Mouse (Mus musculus) megakaryocyte, embryonic 14.5 days (primary cell): ENCODE measurements around the gene Slc2a1. TPM values are rescaled to one million over a fixed set of nuclear protein-coding genes. Genes with fewer than 3 reads are reported as not detected.
A peak's percentile ranks its signal among the peaks of the same experiment; 100 is the strongest.

Source experiments
- H3K27me3 ChIP-seq: replicated peaks from 2 replicates; pipeline ENCODE3; 2012; ENCODE audit warnings: inconsistent platforms
- H3K36me3 ChIP-seq: replicated peaks from 2 replicates; pipeline ENCODE3; 2012; ENCODE audit warnings: low read length, inconsistent platforms, mixed read lengths
- H3K4me1 ChIP-seq: 2 replicates; pipeline ENCODE4 v1.6.1; 2012; ENCODE audit warnings: inconsistent platforms
- H3K4me3 ChIP-seq: replicated peaks from 2 replicates; pipeline ENCODE3; 2012; ENCODE audit warnings: moderate library complexity, mild to moderate bottlenecking, inconsistent platforms
- H3K9me3 ChIP-seq: 2 replicates; pipeline ENCODE4 v1.6.1; 2012; ENCODE audit warnings: inconsistent platforms
- FLI1 ChIP-seq: IDR thresholded peaks from 2 replicates; pipeline ENCODE4 v1.6.1; 2012; ENCODE audit warnings: low read length, inconsistent platforms, mixed read lengths
- GATA1 ChIP-seq: IDR thresholded peaks from 3 replicates; pipeline ENCODE4 v1.6.1; 2012; ENCODE audit warnings: mixed read lengths, low read length, inconsistent platforms, borderline replicate concordance
- polyA plus RNA-seq: library from polyadenylated mRNA; stranded (reverse); fragments of >175 nt; gene quantifications from 2 replicates; pipeline ENCODE4 v1.2.3, GENCODE M21; 2012; ENCODE audit warnings: low replicate concordance; ENCODE audit not compliant: insufficient read depth

Gene Slc2a1
- polyA plus RNA-seq, 1 experiment, result 116 TPM

DNA sequence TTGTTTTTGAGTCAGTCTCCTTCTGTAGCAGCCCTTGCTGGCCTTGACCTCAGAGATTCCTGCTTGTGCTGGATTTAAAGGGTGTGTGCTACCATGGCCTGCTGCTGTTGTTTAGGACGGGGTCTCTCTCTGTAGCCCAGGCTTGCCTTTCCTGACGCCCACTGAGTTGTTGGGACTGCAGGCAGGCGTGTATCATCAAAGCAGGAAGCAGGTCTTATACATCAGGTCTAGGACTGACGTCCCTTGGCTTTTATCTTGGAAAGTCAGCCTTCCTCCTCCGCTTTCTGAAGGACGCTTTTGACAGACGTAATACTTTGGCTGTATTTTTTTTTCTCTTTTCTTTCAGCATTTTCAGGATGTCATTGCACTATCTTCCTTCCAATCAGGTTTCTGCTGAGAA lies 57.4 kb downstream of the Slc2a1 start:
- Histone ChIP-seq H3K36me3 (peaks cover 29% of the 10 kb centered on the region), H3K9me3 (no peaks in the 10 kb centered on the region), H3K4me3 (peak overlapping the region; percentile 40), H3K27me3 (no peaks in the 10 kb centered on the region), H3K4me1 (peaks cover 54% of the 10 kb centered on the region)
- TF ChIP-seq GATA1 (no peak), FLI1 (no peak)

DNA sequence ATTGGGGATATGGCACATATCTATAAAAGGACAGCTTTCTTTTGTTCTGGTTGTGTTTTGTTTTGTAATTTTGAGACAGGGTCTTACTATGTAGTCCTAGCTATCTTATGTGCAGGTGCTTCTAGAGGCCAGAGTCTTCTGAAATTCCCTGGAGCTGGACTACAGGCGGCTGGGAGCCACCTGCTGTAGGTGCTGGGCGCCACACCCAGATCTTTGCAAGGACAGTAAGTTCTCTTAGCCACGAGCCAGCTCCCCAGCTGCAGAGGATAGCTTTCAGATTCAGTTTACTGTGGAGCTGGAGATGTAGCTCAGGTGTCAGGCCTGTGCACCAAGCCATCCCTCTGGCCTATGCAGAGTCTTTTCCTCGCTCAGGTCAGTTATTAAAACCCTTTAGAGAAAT lies 58.6 kb downstream of the Slc2a1 start:
- H3K4me1 ChIP-seq, result peaks cover 60% of the 10 kb centered on the region
- no peak overlapping the region for H3K4me3 ChIP-seq
- peaks cover 40% of the 10 kb centered on the region for H3K36me3 ChIP-seq
- TF ChIP-seq GATA1, result no peak
- TF ChIP-seq FLI1, result no peak
- no peaks in the 10 kb centered on the region for H3K27me3 ChIP-seq
- no peaks in the 10 kb centered on the region for H3K9me3 ChIP-seq

DNA sequence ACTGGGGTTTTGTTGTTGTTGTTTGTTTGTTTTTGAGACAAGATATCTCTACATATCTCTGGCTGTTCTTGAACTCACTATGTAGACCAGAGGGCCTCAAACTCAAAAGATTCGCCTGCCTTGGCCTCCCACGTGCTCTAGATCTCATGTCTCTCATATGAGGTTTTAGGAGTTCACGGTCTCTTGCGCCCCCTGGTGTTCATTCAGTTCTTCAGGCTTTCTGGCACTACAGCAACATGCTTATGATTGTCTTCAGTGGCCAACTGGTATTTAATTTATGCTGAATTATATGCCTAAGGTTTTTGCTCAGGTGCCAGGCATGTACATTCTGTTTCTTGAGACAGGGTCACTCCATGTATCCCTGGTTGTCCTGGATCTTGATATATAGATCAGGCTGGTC lies 59.2 kb downstream of the Slc2a1 start:
- H3K9me3 ChIP-seq, result no peaks in the 10 kb centered on the region
- H3K4me3 ChIP-seq, result no peak overlapping the region
- peaks cover 64% of the 10 kb centered on the region for H3K4me1 ChIP-seq
- H3K36me3 ChIP-seq, result peaks cover 41% of the 10 kb centered on the region
- H3K27me3 ChIP-seq, result no peaks in the 10 kb centered on the region
- no peak for TF ChIP-seq FLI1
- no peak for TF ChIP-seq GATA1

- peaks cover 49% of the 10 kb centered on the region for H3K4me1 ChIP-seq
- TF ChIP-seq GATA1, result no peak
- no peak for TF ChIP-seq FLI1
- no peaks in the 10 kb centered on the region for H3K9me3 ChIP-seq
- H3K27me3 ChIP-seq, result peaks cover 5% of the 10 kb centered on the region
- peak overlapping the region; percentile 94 for H3K4me3 ChIP-seq
- peaks cover 41% of the 10 kb centered on the region for H3K36me3 ChIP-seq
Observed at GRCm38 (mm10) chr4:119172919-119173650, 64.6 kb downstream of the Slc2a1 start.

DNA sequence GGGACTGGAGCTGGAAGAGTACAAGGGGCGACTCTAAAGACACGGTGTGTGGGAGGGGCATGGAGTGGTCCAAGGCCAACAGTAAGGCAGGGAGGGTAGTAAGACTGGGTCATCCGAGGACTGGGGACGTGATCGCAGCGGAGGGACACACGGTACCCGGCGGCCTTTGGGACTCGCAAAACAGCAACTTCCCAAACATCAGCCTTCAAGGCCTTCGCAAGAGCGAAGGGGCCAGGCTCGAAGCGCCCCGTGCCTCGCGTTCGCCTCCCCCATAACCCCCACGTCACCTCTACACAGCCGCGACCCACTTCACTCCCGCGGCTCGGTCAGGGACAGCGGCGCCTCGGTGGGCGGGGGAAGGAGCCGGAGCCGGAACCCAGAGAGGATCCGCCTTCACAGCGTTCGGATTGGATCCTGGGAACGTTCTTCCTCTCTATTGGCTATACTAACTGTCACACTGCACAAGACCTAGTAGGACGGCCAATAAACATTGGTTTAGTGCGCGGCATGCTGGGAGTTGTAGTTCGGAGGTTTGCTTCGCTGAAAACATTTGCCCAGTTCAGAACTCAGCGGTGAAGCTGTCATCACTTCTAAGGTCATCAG lies 65.4 kb downstream of the Slc2a1 start, which contains the start of gene Zfp691:
Zfp691 (minus strand) TSS at position 345 of the 603 bp plus-strand sequence.
- Histone ChIP-seq H3K9me3 (no peaks in the 10 kb centered on the region), H3K27me3 (peaks cover 10% of the 10 kb centered on the region), H3K36me3 (peaks cover 32% of the 10 kb centered on the region), H3K4me1 (peaks cover 46% of the 10 kb centered on the region), H3K4me3 (peak within 1 kb of the TSS; percentile 94)
- TF ChIP-seq FLI1 (no peak), GATA1 (no peak)

GRCm38 (mm10) chr4:119177702-119178101 lies 69.2 kb downstream of the Slc2a1 start:
- Histone ChIP-seq H3K4me1 (peaks cover 45% of the 10 kb centered on the region), H3K36me3 (no peaks in the 10 kb centered on the region), H3K4me3 (no peak overlapping the region), H3K27me3 (peaks cover 22% of the 10 kb centered on the region), H3K9me3 (no peaks in the 10 kb centered on the region)
- TF ChIP-seq FLI1 (no peak), GATA1 (no peak)

DNA sequence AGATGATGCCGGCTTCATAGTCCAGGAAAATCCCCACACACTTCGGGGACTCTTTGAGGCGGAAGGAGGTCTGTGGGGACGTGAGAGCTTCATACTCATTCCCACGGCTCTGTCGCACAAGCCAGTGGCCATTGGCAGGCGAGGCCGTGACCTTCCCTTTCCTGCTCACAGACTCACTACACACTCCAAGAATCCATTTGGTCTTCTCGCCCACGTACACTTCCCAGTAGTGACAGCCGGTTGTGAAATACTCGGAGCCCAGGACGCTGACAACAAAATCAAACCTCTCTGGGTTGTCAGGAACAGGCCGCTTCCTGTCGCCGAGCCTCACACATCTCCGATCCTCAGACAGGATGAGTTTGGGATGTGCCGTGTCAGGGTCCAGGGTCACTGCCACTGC lies 69.8 kb downstream of the Slc2a1 start:
- no peak overlapping the region for H3K4me3 ChIP-seq
- TF ChIP-seq FLI1 (no peak), GATA1 (no peak)
- no peaks in the 10 kb centered on the region for H3K9me3 ChIP-seq
- peaks cover 38% of the 10 kb centered on the region for H3K4me1 ChIP-seq
- H3K27me3 ChIP-seq, result peaks cover 28% of the 10 kb centered on the region
- H3K36me3 ChIP-seq, result no peaks in the 10 kb centered on the region

DNA sequence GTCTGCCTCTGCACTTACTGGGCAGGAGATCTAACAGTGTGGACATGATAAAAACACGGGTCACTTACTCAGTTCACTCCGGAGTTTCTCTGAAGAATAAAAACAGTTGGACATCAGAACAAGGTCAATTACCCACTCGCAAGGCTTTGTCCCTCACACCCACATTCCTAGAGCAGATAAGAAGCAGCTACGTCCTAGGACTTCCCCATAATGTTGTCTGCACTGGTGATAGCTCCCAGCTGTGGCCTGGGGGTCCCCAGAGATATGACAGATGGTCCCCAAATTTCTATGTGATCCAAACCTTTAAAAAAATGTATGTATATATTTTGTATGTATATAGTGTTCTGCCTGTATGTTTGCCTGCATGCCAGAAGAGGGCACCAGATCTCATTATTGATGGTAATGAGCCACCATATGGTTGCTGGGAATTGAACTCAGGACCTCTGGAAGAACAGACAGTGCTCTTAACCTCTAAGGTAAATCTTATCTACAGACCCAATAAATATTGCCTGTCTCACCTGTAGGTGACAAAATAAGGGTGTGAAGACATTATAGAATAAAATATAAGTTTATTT lies 71.7 kb downstream of the Slc2a1 start:
- peaks cover 37% of the 10 kb centered on the region for H3K4me1 ChIP-seq
- no peaks in the 10 kb centered on the region for H3K36me3 ChIP-seq
- H3K9me3 ChIP-seq, result no peaks in the 10 kb centered on the region
- H3K27me3 ChIP-seq, result peaks cover 39% of the 10 kb centered on the region
- TF ChIP-seq FLI1 (no peak), GATA1 (no peak)
- no peak overlapping the region for H3K4me3 ChIP-seq

GRCm38 (mm10) chr4:119181456-119181855 lies 72.9 kb downstream of the Slc2a1 start:
- Histone ChIP-seq H3K36me3 (no peaks in the 10 kb centered on the region), H3K4me1 (peaks cover 37% of the 10 kb centered on the region), H3K27me3 (peaks cover 47% of the 10 kb centered on the region), H3K4me3 (no peak overlapping the region), H3K9me3 (no peaks in the 10 kb centered on the region)
- TF ChIP-seq GATA1 (no peak), FLI1 (no peak)

- no peak overlapping the region for H3K4me3 ChIP-seq
- H3K9me3 ChIP-seq, result no peaks in the 10 kb centered on the region
- H3K4me1 ChIP-seq, result peaks cover 37% of the 10 kb centered on the region
- H3K36me3 ChIP-seq, result no peaks in the 10 kb centered on the region
- peaks cover 55% of the 10 kb centered on the region for H3K27me3 ChIP-seq
- no peak for TF ChIP-seq FLI1
- TF ChIP-seq GATA1, result no peak
Observed at GRCm38 (mm10) chr4:119183525-119183924, 75.0 kb downstream of the Slc2a1 start.
